Mouse (Mus musculus) fibroblast of lung, adult 2 months (primary cell): ENCODE results near the gene Slc22a14.
A peak's percentile ranks its signal among the peaks of the same experiment; 100 is the strongest.
"Not testable (repeated sequence)": the region's sequence is repeated elsewhere in the genome, so short reads cannot be mapped to it uniquely, and the experiment has no call there.

Experiments
- DNase-seq: peaks from one replicate; pipeline ENCODE4 v3.0.0-alpha.2; 2011; ENCODE audit warnings: low read depth

Slc22a14 gene

DNA sequence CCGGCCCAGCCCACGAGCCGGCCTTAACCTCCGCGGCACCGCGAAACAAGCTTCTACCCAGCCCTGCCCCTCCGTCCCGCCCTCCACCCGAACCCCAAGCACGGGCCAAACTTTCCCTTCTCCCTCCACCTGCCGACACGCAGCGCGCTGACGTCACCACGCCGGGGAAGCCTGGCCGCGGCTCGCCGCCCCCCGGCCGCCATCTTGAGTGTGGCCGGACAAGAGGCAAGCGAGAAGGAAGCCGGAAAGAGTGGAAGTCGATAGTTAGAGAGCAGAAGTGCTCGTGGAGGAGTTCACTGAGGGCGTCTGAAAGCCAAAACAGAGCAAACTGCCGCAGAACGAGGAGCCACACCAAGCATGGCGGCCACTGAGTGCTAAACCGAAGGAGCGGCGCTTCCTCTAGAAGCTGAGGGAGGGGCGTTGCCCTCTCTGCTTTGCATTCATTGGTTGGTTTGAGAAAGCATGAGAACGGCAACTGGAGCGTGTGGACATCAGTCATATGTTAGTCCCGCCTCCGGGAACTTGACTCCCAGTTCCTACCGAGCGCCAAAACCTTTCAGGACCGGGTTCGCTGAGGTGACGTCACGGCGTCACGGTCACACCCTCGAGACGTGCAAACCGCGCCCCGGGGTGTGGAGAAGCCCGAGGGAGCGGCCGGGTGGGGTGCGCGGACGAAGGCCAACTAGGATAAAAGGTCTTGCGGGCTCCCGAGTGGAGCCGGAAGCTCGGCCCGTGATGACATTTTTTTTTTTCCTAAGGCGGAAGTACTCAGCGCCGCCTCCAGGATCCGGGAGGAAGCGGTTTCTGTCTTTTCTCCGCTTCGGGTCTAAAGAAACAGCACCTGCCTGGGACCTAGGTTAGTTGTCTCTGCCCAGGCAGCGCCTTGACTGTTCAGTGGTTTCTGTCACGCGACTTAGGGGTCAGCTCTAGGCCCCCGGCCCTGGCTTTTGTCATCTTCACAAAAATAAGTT lies 42.8 kb downstream of the Slc22a14 start, which contains the start of gene Oxsr1:
Gene Oxsr1 (minus strand): TSS at position 139 of the 971 bp plus-strand sequence.
- peak; percentile 99 for DNase-seq

GRCm38 (mm10) chr9:119321392-119322229 lies 43.7 kb downstream of the Slc22a14 start:
- no peak for DNase-seq

- DNase-seq = no peak
Observed at GRCm38 (mm10) chr9:119320946-119321345, 44.4 kb downstream of the Slc22a14 start.

GRCm38 (mm10) chr9:119320446-119320845 lies 44.9 kb downstream of the Slc22a14 start:
- no peak for DNase-seq

GRCm38 (mm10) chr9:119318891-119319290 lies 46.5 kb downstream of the Slc22a14 start:
- DNase-seq = no peak

DNA sequence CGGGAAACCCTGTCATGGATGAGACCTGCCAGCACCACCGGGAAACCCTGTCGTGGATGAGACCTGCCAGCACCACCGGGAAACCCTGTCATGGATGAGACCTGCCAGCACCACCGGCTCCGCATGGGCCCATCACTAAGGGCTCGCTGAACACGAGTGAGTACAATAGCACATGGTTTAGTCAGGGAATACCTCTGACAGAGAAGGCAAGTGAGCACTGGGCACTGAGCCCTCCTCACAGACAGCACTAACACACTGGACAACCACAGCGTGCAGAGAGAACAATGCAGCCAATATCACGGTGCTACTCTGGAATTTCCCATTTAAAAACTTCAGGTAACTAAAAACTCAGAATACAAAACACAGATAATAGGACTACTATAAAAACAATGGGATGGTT lies 52.3 kb downstream of the Slc22a14 start:
- no peak for DNase-seq

DNA sequence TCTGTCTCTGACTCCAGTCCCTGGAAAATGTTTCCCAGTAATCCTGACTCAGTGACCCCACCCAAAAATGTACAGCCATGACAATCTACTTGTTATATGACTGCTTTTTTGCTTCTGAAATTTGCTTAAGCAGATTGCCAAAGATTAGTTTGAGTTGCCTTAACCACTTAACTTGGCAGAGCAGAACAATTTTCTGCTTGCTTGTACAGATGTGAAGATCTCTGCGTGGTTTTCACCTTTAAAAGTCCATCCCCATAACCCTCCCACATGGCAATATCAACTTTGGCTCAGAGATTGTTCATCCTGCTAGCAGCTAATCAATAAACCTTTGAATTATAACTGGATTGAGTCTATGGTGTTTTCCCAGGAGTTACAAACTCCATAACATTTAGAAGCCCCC lies 56.3 kb downstream of the Slc22a14 start:
- DNase-seq = no peak

DNA sequence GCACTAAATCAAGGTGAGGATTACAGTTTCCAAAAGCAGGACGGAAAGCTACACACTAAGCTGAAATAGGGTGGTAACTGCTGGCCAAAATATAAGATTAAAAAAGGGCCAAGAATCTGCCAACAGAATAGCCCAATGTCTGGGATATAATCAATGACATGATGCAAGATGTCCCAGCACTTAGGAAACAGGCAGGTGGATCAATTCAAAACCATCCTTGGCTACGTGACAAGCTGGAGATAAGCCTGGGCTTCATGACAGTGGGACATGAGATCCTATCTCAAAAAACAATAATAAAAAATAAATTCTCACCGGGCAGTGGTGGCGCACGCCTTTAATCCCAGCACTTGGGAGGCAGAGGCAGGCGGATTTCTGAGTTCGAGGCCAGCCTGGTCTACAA lies 59.5 kb downstream of the Slc22a14 start:
- no peak for DNase-seq

GRCm38 (mm10) chr9:119298563-119298962 lies 66.8 kb downstream of the Slc22a14 start:
- no peak for DNase-seq

DNA sequence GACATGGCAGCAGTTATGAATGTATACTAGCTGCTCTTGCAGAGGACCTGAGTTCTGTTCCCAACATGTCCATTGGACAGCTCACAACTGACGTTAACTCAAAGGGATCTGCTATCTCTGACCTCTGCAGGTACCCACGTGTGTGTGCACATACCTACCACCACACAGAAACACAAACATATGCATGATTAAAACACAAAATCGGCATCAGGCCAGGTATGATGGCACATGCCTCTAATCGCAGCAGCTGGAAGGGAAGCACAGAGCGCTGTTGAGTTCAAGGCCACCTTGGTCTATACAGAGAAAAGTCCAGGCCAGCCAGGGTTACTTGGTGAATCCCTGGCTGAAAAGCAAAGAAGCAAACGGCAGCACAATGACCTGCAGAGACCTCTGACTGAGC lies 67.7 kb downstream of the Slc22a14 start:
- no peak for DNase-seq

- no peak for DNase-seq
Observed at GRCm38 (mm10) chr9:119290791-119291190, 74.6 kb downstream of the Slc22a14 start.

GRCm38 (mm10) chr9:119280894-119281682 lies 84.3 kb downstream of the Slc22a14 start:
- DNase-seq = no peak

- DNase-seq = no peak
Observed at GRCm38 (mm10) chr9:119278031-119278430, 87.3 kb downstream of the Slc22a14 start.

- no peak for DNase-seq
Observed at GRCm38 (mm10) chr9:119276321-119276720, 89.0 kb downstream of the Slc22a14 start.

- not testable (repeated sequence) for DNase-seq
Observed at GRCm38 (mm10) chr9:119274814-119275213, 90.5 kb downstream of the Slc22a14 start.

DNA sequence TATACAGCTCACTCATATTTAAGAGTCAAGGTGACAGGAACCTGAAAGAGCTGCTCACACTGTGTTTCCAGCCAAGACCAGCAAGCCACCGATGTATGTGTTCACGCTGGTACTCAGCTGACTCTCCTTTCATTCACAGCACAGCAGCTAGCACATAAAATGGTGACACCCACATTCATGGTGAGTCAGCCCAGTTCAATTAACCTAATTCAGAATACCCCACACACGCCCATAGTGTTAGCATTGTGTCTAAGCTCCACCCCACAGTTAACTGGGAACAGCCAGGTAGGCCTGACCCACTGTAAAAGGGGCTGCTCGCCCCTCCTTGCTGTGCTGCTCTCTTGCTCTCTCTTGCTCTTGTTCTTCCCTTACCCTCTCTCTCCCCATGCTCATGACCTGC lies 93.9 kb downstream of the Slc22a14 start:
- DNase-seq = no peak

- DNase-seq = no peak
Observed at GRCm38 (mm10) chr9:119268588-119269145, 96.7 kb downstream of the Slc22a14 start.

DNA sequence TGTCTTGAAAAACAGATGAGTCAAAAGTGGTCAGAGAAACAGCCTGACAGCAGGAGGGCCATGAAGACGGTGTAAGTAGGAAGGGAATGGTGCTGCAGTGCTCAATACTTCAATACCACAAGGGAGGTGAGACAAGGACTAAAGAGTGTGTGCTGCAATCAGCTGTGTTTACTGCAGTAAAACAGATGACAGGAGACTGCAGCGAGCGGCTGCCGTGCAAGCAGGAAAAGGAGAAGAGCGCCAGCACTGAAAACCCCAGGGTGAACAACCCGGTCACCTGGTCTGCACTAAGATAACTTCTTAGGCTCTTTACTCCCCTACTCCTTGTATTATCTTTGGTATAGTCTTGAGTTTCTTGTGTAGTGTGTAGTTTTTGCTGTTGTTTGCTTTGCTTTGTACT lies 97.2 kb downstream of the Slc22a14 start:
- no peak for DNase-seq

DNA sequence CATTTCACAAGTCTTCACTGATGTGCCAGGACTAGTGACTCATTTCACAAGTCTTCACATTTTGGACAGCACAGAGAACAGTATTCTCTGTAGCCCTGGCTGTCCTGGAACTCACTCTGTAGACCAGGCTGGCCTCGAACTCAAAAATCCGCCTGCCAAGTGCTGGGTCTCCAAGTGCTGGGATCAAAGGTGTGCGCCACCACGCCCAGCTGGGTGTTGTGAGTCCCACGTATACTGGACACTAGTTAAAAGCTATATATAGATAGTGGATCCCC lies 99.3 kb downstream of the Slc22a14 start:
- not testable (repeated sequence) for DNase-seq

GRCm38 (mm10) chr9:119265373-119266120 lies 99.8 kb downstream of the Slc22a14 start:
- peak; percentile 4 for DNase-seq

DNA sequence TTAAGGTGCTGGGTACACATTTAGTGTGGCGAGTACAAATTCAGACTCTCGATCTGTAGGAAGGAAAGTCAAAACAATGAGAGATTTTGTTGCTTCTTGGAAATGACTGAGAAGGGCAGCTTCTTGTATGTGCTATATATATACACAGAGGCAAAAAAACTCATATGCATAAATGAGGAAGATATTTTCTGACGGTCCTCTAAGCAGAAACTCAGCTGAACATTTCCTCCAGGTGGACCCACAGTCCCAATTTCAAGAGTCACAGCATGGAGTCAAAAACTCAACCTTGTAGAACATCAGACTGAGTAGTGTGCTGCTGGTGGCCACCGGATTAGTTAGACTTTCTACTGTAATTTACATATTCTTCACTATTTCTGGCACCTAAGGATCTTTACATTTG lies 102.3 kb downstream of the Slc22a14 start:
- no peak for DNase-seq
